Mouse (Mus musculus) kidney, postnatal 0 days (tissue): ENCODE measurements around the gene Ang4. TPM values are rescaled to one million over a fixed set of nuclear protein-coding genes. Genes with fewer than 3 reads are reported as not detected.

ENCODE experiments used
- ATAC-seq: fragments of 200-750 bp; cut with Nextera tagmentation; replicated peaks from 2 replicates; pipeline ENCODE4 v1.8.0; 2017; ENCODE audit warnings: low read depth, moderate number of reproducible peaks, moderate TSS enrichment, moderate library complexity; ENCODE audit not compliant: low FRiP score
- DNase-seq: peaks from one replicate; pipeline ENCODE4 v3.0.0-alpha.2; 2016; ENCODE audit warnings: low spot score
- H3K27ac ChIP-seq: fragments of 300-500 bp; sonication (generic); 2 replicates; pipeline ENCODE4 v1.5.1; 2014; ENCODE audit warnings: mild to moderate bottlenecking
- H3K27me3 ChIP-seq: fragments of 300-500 bp; sonication (generic); 2 replicates; pipeline ENCODE4 v1.6.1; 2014; ENCODE audit warnings: low read length, mixed read lengths; ENCODE audit not compliant: insufficient read depth
- H3K36me3 ChIP-seq: fragments of 300-500 bp; sonication (generic); 2 replicates; pipeline ENCODE4 v1.6.1; 2014; ENCODE audit warnings: low read length, mixed read lengths; ENCODE audit not compliant: insufficient read depth
- H3K4me1 ChIP-seq: fragments of 300-500 bp; sonication (generic); replicated peaks from 2 replicates; pipeline ENCODE4 v1.6.1; 2014; ENCODE audit warnings: antibody characterized with exemption, low read length, mixed read lengths; ENCODE audit not compliant: insufficient read depth
- H3K4me2 ChIP-seq: fragments of 300-500 bp; sonication (generic); 2 replicates; pipeline ENCODE4 v1.6.1; 2014; ENCODE audit warnings: mild to moderate bottlenecking, low read length, moderate library complexity, mixed read lengths
- H3K4me3 ChIP-seq: fragments of 300-500 bp; sonication (generic); replicated peaks from 2 replicates; pipeline ENCODE4 v1.5.1; 2014; ENCODE audit warnings: low read depth, low read length
- H3K9ac ChIP-seq: fragments of 300-500 bp; sonication (generic); 2 replicates; pipeline ENCODE4 v1.6.1; 2014; ENCODE audit warnings: low read depth, low read length
- H3K9me3 ChIP-seq: fragments of 300-500 bp; sonication (generic); replicated peaks from 2 replicates; pipeline ENCODE4 v1.6.1; 2016; ENCODE audit warnings: low read length, inconsistent platforms, mixed read lengths
- CTCF ChIP-seq: IDR thresholded peaks from 2 replicates; pipeline ENCODE4 v1.5.1; 2016; ENCODE audit warnings: antibody characterized with exemption, low read depth, mild to moderate bottlenecking, moderate library complexity
- WGBS: fragments of 180-500 bp; shearing (Covaris S2); extraction: QIAGEN DNeasy Blood & Tissue Kit; methylation state at CpG from one replicate; pipeline ENCODE4 v1.1.7; 2014; 5-methylcytosine and 5-hydroxymethylcytosine counted together
- polyA plus RNA-seq: library from polyadenylated mRNA; unstranded; fragments of >200 nt; fragmentation: Nextera tagmentation; extraction: Ambion mirVana; gene quantifications from 2 replicates; pipeline ENCODE4 v1.2.1, GENCODE M21; 2015

Gene Ang4
- polyA plus RNA-seq: 0.28 and 0.33 TPM in 2 replicates

DNA sequence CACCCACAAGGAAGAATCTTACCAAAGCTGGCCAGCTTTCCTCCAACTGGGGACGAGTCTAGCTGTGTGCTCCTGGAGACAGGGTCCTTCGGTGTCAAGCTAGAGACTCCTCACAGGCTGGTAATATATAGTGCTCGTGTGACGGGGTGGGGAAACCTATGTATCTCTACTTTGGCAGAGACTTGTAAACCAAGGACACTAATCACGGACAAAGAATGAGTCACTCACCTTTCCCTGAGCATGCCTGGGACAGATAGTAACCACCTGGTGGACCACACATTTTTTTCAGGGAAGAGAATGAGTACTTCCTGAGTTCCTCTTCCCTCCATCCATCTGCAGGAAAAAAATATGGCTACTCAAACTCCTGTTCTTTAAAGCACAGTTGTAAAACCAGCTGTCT, at the start of gene Ang4:
Gene Ang4, minus strand, starts transcription at position 101 of the 400 bp plus-strand sequence.
- no peak within 1 kb of the TSS for H3K4me2 ChIP-seq
- H3K36me3 ChIP-seq: no peaks in the 10 kb centered on the region

DNA sequence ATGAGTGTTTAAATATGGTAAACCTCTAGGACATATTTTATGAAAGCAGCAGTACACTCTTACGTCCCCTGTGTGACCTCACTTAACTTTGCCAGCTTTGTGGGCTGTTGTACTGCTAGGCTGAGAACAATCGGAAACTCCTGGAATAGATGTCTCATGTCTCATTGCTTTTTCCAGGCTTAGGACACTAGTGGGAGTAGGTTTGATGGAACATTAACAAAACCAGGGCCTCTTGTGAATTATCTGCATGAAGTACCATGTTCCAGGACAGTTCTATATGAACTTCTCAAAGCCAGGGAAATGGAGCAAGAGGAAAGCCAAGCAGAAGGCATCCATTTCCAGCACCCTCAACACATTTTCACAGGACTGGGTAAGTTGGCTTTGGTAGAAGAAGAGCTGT, 26.4 kb upstream of the Ang4 start, which contains the start of gene AY358078:
Gene AY358078, plus strand, starts transcription at position 301 of the 400 bp plus-strand sequence.
- Histone ChIP-seq H3K36me3 (no peaks in the 10 kb centered on the region), H3K4me2 (no peak within 1 kb of the TSS), H3K9ac (no peak within 1 kb of the TSS), H3K27me3 (no peaks in the 10 kb centered on the region), H3K9me3 (no peaks in the 10 kb centered on the region), H3K4me1 (no peaks in the 10 kb centered on the region), H3K27ac (no peak within 1 kb of the TSS), H3K4me3 (no peak within 1 kb of the TSS)
- TF ChIP-seq CTCF: no peak
- 75% methylated on average over 2 of the region's 2 CpGs for whole genome bisulfite sequencing
- ATAC-seq (no peak), DNase-seq (no peak)

More for the DNA sequence above, at the start of gene Ang4:
- Histone ChIP-seq H3K4me3 (no peak within 1 kb of the TSS), H3K9me3 (no peaks in the 10 kb centered on the region), H3K4me1 (no peaks in the 10 kb centered on the region), H3K27me3 (no peaks in the 10 kb centered on the region), H3K9ac (no peak within 1 kb of the TSS), H3K27ac (no peak within 1 kb of the TSS)
- no peak for DNase-seq
- ATAC-seq: no peak
- 68% methylated on average over 5 of the region's 5 CpGs for WGBS
- no peak for TF ChIP-seq CTCF

DNA sequence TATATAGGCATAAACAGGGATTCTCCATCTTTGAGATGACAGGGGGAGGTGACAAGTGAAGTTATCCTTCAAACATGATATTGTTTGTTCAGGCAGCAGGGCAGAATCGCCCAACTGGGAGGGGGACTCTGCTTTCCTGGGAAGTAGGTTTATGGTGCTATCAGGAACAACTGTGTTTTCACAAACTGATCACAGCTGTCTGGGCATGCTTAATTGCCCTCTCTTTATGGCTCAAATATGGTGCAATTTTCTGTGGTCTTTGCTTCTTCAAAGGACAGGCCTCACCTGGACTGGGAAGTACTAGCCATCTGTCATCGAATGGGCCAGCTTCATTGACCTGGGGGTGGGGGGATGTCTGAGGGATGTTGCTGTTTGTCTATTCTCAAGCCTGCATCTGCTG, 20.7 kb upstream of the Ang4 start:
- no peak overlapping the region for H3K9ac ChIP-seq
- H3K4me3 ChIP-seq: no peak overlapping the region
- 2% methylated on average over 2 of the region's 2 CpGs for WGBS
- ATAC-seq (no peak), DNase-seq (peak; percentile 20)
- no peaks in the 10 kb centered on the region for H3K36me3 ChIP-seq
- H3K4me2 ChIP-seq: no peak overlapping the region
- H3K9me3 ChIP-seq: no peaks in the 10 kb centered on the region
- no peaks in the 10 kb centered on the region for H3K27me3 ChIP-seq
- no peak overlapping the region for H3K27ac ChIP-seq
- no peak for TF ChIP-seq CTCF
- H3K4me1 ChIP-seq: no peaks in the 10 kb centered on the region

DNA sequence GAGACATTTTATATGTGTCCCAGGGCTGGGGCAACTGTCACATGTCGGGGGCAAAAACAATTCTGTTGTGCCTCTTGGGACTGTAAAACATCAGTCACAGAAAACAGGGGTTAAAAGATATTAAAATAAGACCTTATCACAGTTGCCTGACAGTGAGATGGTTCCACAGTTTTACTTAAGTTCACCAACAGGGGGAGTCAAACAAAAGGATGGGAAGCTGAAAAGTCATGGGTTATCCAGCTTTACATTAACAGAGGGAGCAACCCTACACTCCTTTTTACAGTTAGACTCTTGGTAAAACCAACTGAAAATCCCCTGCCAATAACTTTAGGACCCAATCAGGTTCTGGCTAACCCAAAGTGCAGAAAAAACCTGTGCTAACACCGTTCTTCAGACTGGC, 15.8 kb upstream of the Ang4 start:
- Histone ChIP-seq H3K9me3 (no peaks in the 10 kb centered on the region), H3K27ac (no peak overlapping the region), H3K4me3 (no peak overlapping the region), H3K4me1 (no peaks in the 10 kb centered on the region), H3K27me3 (no peaks in the 10 kb centered on the region), H3K9ac (no peak overlapping the region), H3K4me2 (no peak overlapping the region), H3K36me3 (no peaks in the 10 kb centered on the region)
- TF ChIP-seq CTCF: peak; percentile 21; the same call in 1 of the 2 replicates
- no peak for DNase-seq
- ATAC-seq: no peak
- 67% methylated on average over 2 of the region's 2 CpGs for WGBS

DNA sequence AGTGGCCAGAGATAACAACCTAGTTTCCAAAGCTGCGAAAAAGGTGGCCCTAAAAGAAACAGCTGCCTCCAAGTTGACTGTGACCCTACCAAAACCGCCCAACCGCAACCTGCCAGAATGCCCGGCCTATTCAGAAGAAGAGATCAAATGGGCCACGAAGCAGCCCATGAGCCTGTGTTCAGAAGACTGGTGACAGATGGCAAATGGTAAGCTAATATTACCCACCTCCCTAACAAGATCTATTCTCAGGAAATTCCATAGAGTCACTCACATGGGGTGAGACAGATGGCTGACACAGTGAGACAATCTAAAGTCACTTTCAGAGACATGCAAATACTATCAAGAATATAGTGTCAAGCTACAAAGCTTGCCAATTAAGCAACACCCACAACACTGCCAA, 13.7 kb upstream of the Ang4 start:
- no peaks in the 10 kb centered on the region for H3K4me1 ChIP-seq
- no peak overlapping the region for H3K27ac ChIP-seq
- no peaks in the 10 kb centered on the region for H3K9me3 ChIP-seq
- DNase-seq (peak; percentile 68), ATAC-seq (no peak)
- 36% methylated on average over 5 of the region's 5 CpGs for WGBS
- no peak overlapping the region for H3K9ac ChIP-seq
- H3K4me3 ChIP-seq: no peak overlapping the region
- H3K36me3 ChIP-seq: no peaks in the 10 kb centered on the region
- no peaks in the 10 kb centered on the region for H3K27me3 ChIP-seq
- no peak for TF ChIP-seq CTCF
- no peak overlapping the region for H3K4me2 ChIP-seq

DNA sequence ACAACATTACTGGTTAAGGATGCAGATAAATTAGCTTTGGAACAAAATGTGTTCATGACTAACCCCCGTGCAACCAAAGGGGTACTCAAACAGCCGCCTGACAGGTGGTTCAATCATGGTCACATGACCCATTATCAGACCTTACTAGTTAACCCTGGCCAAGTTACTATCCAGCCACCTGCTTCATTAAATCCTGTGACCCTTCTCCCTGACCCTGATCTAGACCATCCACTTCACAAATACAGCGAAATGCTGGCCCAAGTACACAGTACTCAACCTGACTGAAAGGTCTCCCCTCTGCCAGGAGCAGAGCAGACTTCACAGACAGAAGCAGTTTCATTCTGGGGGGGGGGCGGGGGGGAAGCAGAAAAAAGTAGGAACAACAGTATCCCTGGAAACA, 12.9 kb upstream of the Ang4 start:
- H3K9me3 ChIP-seq: no peaks in the 10 kb centered on the region
- no peak overlapping the region for H3K9ac ChIP-seq
- H3K4me3 ChIP-seq: no peak overlapping the region
- no peak overlapping the region for H3K4me2 ChIP-seq
- no peak overlapping the region for H3K27ac ChIP-seq
- 38% methylated on average over 4 of the region's 4 CpGs for WGBS
- no peak; the same call in 1 of the 2 replicates for ATAC-seq
- H3K4me1 ChIP-seq: no peaks in the 10 kb centered on the region
- H3K27me3 ChIP-seq: no peaks in the 10 kb centered on the region
- TF ChIP-seq CTCF: no peak
- H3K36me3 ChIP-seq: no peaks in the 10 kb centered on the region
- DNase-seq: peak; percentile 10
